Mouse (Mus musculus): ENCODE measurements around the gene Tek. TPM values are rescaled to one million over a fixed set of nuclear protein-coding genes. Genes with fewer than 3 reads are reported as not detected.

Tek gene
- total RNA-seq, 2 experiments from 2014 or later = 41.3 to 62.6 TPM

DNA sequence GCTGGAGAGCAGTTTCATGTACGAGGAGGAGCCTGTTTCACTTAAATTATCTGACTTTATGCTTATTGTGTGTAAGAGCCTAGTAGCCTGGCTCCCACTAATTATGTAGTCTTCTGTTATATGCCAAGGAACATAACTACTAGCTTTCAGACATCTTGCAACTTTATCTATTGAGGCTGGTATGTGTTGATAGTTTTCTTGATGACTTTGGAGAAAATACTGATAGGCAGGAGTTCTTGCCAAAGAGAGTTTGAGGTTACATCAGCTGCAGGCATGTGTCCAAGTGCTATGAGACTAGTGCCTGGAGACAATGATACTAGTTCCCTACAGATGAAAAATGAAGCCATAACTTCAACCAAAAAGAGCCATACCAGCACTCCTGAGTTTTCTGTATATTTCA is 64.1 kb downstream of the Tek start:
- peak; percentile 16 to 27 for DNase-seq

DNA sequence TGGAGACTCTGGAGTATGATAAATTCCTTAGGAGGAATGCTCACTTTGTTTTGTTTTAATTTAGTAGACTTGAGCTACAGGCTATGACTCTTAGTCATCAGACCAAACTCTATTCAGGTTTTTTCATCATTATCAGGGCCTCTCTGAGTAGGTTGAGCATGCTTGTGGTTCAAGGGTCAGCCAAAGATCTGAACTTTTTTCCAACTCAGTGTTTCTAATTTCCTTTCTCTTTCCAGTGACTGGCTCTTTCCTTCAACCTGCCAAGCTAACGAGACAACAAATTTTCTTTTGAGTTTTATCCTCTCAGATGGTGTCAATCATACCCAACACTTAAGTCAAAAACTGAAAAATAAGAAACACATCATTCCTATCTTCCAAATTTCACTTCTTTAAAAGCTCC is 71.5 kb downstream of the Tek start:
- DNase-seq = no peak

DNA sequence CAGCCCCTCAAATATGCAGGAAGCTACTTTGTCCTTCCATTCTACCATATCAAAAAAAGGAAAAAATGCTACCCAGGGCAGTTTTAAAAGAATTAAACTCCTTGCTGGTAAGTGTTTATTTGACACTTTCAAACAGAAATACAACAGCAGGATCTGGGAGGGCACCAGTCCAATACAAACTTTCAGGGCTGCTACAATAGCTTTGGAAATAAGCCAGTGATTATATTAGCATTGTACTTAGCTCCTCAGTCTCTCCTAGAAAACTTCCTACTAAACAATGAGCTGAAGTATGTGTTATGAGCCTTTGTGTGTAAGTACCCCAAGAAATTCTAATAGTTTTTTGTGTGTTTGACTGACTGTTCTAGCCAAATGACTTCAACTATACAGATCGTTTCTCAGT is 87.8 kb downstream of the Tek start:
- DNase-seq = peak in 1 of 2 experiments; percentile 4

DNA sequence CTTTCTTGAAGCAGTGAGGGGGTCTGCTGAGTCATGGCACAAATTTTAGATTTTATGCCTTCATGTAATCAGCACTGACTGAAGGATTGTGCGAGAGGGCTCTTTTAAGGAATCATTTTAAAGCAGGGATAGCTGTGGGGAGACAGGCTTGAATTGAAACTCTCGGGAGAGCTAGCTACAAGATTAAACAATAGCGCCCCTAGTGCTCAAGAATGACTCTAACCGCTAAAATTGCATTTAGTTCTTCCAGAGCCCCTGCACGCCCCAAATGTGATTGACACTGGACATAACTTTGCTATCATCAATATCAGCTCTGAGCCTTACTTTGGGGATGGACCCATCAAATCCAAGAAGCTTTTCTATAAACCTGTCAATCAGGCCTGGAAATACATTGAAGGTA is 88.3 kb downstream of the Tek start:
- no peak for DNase-seq

DNA sequence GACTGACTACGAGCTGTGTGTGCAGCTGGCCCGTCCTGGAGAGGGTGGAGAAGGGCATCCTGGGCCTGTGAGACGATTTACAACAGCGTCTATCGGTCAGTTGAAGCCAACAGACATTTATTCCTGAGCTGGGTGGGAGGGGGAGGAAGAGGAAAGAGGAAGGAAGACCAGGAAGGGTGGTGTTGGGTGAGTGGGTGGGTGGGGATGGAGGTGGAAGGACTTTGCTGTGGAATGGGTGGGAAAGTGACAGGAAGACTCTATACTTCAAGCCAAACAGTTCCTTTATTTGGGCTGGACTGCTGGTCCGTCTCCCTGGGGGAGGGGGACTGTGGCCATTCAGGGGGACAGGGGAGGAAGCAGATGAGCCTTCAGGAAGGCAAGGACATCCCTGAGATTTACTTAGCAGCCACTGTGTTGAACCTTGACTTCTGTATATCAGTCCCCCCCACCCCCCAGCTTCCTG is 90.9 kb downstream of the Tek start:
- DNase-seq = peak; percentile 38 to 67

DNA sequence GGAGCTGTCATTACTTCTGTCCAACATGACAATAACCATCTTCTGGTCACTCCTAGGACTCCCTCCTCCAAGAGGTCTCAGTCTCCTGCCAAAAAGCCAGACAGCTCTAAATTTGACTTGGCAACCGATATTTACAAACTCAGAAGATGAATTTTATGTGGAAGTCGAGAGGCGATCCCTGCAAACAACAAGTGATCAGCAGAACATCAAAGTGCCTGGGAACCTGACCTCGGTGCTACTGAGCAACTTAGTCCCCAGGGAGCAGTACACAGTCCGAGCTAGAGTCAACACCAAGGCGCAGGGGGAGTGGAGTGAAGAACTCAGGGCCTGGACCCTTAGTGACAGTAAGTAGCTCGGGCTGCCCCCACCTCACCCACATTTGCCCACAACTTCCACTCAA is 98.0 kb downstream of the Tek start:
- no peak for DNase-seq

DNA sequence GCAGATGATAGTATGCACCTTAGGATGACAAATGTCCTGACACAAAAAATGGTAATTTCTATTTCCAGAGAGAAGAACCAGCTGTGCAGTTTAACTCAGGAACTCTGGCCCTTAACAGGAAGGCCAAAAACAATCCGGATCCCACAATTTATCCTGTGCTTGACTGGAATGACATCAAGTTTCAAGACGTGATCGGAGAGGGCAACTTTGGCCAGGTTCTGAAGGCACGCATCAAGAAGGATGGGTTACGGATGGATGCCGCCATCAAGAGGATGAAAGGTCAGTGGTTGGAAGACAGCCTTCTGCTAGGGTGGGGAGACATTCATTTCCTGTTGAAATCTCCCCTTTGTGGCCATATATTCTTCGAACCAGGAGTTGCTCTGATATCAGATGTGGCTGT is 114.2 kb downstream of the Tek start:
- DNase-seq = peak; percentile 15 to 19

DNA sequence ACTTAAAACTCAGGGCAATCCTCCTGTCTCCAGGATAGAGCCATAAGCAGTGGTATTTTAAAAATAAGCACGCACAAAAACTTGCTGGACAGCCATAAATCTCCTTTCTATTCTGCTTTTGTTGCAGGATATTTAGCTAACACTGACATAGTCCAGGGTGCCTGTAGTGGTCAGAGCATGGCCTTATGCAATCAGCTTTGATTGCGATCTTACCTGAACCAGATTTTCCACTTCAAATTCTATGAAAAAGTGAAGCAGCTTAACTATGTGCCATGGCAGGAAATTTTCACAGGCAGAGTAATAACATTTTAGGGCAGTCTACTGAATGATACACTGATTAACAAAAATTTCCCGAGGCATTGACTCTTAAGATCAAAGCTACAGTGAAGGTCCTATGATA is 115.2 kb downstream of the Tek start:
- no peak for DNase-seq

DNA sequence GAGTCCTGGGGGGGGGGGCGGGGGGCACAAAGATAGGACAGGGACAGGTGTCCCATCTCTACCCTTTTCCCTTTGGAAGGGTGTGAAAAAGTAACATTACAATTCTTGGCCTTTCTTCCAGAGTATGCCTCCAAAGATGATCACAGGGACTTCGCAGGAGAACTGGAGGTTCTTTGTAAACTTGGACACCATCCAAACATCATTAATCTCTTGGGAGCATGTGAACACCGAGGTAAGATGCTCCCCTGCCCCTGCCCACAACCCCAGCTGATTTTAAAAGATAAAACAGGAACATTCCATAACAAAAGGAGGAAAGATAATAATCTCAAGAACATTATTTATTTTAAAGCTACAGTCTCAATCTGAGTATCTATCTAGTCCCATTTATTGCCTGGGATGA is 116.1 kb downstream of the Tek start:
- DNase-seq = no peak

DNA sequence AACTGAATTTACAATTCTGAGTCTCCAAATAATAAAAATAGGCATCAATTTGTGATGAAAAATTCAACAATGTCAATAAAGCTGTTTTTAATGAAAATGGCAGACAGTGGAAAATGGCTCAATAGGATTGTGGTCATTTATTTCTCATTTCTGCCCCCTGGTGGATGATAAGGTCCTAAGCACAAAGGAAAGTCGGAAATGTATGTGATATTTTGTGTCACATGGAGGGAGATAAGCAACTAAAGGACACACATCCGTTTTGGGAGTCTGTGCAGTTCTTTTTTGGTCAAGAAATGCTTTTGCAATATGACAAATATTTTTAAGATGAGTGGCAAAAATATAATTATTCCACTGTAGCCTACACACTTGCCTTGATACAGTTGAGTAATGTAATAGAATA is 161.7 kb downstream of the Tek start:
- DNase-seq = peak in 1 of 2 experiments; percentile 11

DNA sequence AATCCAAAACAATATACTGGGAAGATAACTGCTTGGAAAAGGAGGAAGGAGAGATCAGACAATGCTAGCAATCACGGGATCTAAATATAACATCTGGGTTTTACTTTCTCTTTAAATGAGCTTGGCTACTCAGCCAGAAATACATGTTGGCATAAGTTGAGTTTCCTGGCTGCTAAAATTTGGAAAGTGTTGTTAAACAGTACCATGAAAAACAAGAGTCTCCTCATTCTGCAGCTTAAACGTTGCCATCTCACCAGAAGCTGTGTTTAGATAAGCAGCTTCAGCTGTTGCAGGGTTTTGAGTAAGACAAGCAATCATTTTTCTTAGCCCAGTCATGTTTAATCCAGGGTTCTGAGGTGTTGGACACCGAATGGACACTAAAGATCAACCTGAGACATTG is 162.7 kb downstream of the Tek start:
- DNase-seq = no peak

Other genes starting within 250 kb of the Tek start
- gene Gm10306, start 182.7 kb upstream of the Tek start, total RNA-seq (2021) = not detected
- gene Caap1, start 182.5 kb upstream of the Tek start, total RNA-seq (2021) = 10 to 100 TPM in 1 of 2 experiments, 1 to 10 TPM in 1; 9.8 to 10.7 TPM
- gene Plaa, start 136.0 kb upstream of the Tek start, total RNA-seq (2021) = 10 to 100 TPM; 65.9 to 68.6 TPM
- gene Ift74, start 124.8 kb upstream of the Tek start, total RNA-seq (2021) = 10 to 100 TPM; 15.7 to 17.6 TPM
- not detected for gene Lrrc19, start 89.1 kb upstream of the Tek start, total RNA-seq (2021)
- not detected for gene Eqtn, start 189.6 kb downstream of the Tek start, total RNA-seq (2021)
- 10 to 100 TPM; 21.5 to 29.8 TPM for gene Mysm1, start 239.8 kb downstream of the Tek start, total RNA-seq (2021)